Mouse (Mus musculus) frontal cortex, postnatal 10 days (tissue): Measurements from ENCODE around the gene Polr2l.

Experiments
- DNase-seq, 2 experiments: peaks; one replicate each; pipeline ENCODE4 v3.0.0; 2022; ENCODE audit warnings: low spot score in 2 of 2, mixed read lengths in 1 of 2

Gene Polr2l

GRCm38 (mm10) chr7:141467230-141468030, 7.5 kb downstream of the Polr2l start, which contains the start of gene Cd151:
TSS of gene Cd151 (plus strand) at chr7:141467392.
- DNase-seq = peak in 1 of 2 experiments; percentile 69

- DNase-seq = no peak
Measured at GRCm38 (mm10) chr7:141466607-141467148, 8.3 kb downstream of the Polr2l start.

GRCm38 (mm10) chr7:141466045-141466394, 8.9 kb downstream of the Polr2l start:
- DNase-seq = no peak

GRCm38 (mm10) chr7:141465388-141466044, 9.4 kb downstream of the Polr2l start:
- peak in 1 of 2 experiments; percentile 14 for DNase-seq

DNA sequence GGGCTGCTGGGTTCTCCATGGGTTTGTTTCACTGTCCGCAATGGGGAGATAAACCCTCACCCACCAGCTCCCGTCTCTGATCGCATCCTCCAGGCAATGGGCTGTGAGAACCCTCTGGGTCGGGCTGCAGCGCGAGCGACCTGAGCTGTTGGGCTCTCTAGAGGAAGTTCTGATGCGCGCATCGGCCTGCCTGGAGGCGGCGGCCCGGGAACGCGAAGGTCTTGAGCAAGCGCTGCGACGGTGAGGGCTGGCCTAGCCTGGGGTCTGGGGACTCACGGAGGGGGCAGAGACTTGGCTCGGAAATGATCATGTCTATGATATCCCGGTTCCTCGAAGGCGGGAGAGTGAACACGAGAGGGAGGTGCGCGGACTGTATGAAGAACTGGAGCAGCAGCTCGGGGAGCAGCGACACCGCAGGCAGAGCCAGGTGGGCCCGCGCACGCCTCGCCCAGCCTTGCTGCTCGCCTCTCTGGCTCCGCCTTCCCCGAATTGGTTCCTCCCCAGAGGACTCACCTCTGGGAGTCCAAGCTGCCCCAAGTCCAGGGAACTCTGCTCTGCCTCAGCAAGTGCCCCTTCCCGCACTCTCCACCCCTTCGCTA, 10.2 kb downstream of the Polr2l start:
- DNase-seq = peak in 1 of 2 experiments; percentile 17

- peak in 1 of 2 experiments; percentile 21 for DNase-seq
Measured at GRCm38 (mm10) chr7:141463824-141464602, 10.9 kb downstream of the Polr2l start.

DNA sequence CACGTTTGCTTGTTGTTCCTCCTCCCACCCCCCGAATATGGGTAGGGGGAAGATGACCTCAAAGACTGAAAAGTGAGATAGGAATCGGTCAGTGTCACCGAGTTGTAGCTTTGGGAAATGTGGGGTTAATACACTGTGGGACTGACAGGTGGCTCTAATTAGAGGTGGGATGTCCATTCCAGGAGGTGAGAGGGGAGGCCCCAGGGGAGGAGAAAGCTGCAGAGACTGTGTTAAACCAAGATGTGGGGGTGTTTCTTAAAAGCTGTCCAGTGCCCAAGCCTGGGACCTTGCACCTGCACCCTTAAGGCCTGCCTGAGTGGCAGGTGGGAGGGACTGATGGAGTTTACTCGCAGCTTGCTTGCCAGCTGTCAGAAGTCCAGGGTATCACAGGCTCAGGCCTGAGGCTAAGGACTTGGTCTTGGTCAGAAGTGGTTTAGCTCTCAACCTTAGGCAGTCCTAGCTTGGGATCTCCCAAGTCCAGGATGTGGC, 12.6 kb downstream of the Polr2l start:
- no peak for DNase-seq

- no peak for DNase-seq
Measured at GRCm38 (mm10) chr7:141461521-141462332, 13.2 kb downstream of the Polr2l start.

GRCm38 (mm10) chr7:141460391-141461113, 14.4 kb downstream of the Polr2l start, which contains the start of gene Cracr2b:
TSS of gene Cracr2b (plus strand) at chr7:141461094.
- DNase-seq = no peak

GRCm38 (mm10) chr7:141460001-141460390, 14.9 kb downstream of the Polr2l start:
- no peak for DNase-seq

DNA sequence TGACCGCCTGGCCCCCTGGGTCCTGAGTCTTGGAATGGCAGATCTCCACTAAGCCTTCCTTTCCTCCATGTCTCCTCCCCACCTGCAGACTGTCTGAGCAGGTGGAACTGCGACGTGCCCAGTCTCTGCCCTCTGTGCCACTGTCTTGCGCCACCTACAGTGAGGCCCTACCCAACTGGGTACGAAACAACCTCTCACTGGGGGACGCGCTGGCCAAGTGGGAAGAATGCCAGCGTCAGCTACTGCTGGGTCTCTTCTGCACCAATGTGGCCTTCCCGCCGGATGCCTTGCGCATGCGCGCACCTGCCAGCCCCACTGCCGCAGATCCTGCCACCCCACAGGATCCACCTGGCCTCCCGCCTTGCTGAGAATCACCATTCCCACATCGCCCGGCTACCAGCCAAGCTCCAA, 15.6 kb downstream of the Polr2l start:
- DNase-seq = no peak

DNA sequence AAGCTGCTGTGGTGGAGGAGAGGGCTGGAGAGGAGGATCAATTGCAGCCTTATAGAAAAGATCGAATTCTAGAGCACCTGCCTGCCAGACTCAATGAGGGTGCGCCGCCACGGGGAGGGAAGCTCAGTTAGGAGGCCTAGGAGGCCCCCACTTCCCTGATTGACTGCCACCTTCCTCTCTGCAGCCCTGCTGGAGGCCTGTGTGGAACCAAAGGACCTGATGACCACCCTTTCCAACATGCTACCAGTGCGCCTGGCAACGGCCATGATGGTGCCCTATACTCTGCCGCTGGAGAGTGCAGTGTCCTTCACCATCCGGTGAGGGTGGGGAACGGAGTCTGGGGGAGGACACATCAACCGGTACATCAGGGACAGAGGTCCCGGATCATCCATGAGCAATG, 16.3 kb downstream of the Polr2l start:
- DNase-seq = no peak

- DNase-seq = no peak
Measured at GRCm38 (mm10) chr7:141457986-141458660, 16.8 kb downstream of the Polr2l start.

GRCm38 (mm10) chr7:141457236-141457635, 17.7 kb downstream of the Polr2l start:
- DNase-seq = no peak

GRCm38 (mm10) chr7:141456739-141457138, 18.2 kb downstream of the Polr2l start:
- no peak for DNase-seq

DNA sequence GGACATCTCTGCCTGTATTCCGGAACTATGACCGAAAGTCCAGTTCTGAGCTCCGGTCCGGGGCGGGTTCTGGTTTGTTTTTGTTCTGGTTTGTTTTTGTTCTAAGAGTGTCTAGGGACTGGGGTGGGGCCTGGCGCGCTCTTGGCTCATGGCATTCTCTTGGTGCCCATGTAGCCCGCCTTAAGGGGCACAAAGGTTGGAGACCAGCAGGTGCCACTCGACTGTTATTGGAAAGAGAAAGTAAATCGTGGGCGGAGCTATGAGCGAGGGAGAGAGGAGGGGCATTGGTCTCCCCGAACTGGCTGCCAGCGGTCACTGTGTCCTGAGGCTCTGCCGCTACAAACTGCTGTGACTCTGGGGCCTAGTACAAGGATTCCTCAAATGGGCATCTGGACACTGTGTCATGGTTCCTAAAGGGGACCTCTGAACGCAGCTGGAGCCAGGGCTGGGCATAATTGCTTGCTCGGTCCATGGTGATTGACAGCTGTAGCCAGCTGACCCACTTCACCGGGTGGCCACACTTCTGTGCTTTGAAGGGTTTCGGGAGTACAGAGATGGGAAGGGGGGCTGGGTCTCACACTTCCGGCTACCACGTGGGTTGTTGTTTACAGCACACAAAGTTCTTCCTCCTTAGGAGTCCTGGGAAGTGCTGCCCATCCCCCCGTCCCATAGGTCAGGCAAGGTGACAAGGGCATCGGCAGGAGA, 19.2 kb downstream of the Polr2l start:
- DNase-seq = no peak

DNA sequence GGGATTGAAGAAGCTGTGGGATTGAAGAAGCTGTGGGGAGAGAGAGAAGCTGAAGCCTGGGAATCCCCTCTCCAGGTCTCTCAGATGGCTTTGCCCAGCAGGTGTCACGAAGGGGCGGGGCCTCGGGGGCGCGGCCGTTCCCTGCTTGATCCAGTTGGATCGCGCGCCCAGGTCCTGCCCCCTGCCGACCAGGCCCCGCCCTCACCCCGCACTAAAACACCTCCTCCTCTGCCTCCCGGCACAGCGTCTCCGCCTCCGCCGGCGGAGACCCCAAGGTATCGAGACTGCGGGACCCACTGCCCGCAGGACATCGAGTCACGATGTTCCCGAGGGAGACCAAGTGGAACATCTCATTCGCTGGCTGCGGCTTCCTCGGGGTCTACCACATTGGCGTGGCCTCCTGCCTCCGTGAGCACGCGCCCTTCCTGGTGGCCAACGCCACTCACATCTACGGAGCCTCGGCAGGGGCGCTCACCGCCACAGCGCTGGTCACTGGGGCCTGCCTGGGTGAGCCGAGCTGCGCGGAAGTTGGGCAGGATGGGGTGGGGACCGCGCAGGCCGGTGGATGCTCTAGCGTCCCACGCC, 19.9 kb downstream of the Polr2l start, which contains the start of gene Pnpla2:
Gene Pnpla2 (plus strand): TSS at position 232 of the 585 bp plus-strand sequence.
- DNase-seq = peak; percentile 88 to 90

DNA sequence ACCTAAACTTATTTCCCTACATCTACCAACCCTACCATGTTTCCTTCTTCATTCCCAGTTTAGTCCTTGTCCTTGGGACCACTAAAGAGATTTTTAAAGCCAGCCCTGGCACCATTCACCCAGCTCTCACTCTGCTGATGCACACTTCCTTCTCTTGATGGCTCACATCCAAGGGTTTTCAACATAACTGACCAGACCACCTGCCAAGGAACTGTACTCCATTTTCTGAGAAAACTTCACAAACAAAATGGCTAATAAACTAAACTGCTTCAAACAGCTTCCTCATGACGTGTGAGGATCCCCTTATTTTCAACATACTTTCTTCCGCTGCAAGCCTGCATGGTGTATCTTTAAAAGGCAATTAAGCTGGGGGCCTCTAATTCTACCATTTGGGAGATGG, 21.3 kb downstream of the Polr2l start:
- DNase-seq = no peak
